Mouse (Mus musculus): ENCODE results near the gene Il31ra. TPM values are rescaled to one million over a fixed set of nuclear protein-coding genes. Genes with fewer than 3 reads are reported as not detected.
"Not testable (repeated sequence)": the region's sequence is repeated elsewhere in the genome, so short reads cannot be mapped to it uniquely, and the experiment has no call there.

Il31ra gene
- under 1 TPM in 1 of 3 experiments, not detected in 2; 0.10 TPM for polyA plus RNA-seq (2017; shearing (Covaris generic))

DNA sequence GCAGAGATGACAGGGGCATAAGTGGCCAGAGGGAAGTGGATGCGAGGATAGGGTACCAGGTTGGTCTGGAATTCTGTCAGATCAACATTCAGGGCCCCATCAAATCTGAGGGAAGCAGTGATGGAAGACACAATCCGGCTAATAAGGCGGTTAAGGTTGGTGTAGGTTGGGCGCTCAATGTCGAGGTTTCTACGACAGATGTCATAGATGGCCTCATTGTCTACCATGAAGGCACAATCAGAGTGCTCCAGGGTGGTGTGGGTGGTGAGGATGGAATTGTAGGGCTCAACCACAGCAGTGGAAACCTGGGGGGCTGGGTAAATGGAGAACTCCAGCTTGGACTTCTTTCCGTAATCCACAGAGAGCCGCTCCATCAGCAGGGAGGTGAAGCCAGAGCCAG is at the start of gene Il31ra:
TSS of gene Il31ra (minus strand) at position 101 of the 400 bp plus-strand sequence.
- not testable (repeated sequence) for ATAC-seq

DNA sequence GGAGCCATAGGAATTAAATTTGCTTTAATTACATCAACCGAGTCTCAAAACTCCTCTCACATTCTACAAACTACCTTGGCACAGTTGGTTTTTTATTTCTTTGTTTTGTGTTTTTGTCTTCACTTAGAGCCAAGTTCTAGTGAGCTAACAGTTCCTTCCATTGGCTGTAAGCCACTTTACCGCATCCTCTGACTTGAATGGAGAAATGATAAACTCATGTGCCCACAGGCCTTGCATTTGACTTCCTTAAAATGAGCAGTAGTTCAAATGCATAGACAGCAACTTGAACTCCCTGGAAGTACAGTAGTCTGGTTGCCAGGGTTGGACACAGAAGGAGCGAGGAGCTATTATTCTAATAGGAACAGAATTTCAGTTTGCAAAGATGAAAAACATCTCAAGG is 48.7 kb upstream of the Il31ra start:
- ATAC-seq, result no peak

DNA sequence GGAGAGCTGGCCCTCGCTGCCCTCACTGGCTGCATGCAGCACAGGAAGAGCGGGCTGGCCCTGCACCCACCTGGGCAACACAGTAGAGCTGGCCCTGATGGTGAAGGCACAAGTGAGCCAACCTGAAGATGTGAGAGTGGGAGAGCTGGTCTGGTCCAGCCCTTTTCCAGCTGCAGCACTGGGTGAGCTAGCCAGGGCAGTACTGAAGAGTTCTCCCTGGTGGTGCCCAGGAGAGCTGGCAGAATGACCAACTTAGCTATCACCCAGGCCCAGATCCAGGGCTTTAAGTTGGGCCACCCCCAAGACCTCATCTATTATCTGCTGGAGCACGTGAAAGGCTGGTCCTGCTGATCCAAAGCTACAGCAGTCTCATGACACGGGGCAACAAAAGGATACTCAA is 45.0 kb upstream of the Il31ra start:
- ATAC-seq, result no peak

- ATAC-seq, result no peak
These were observed 42.3 kb upstream of the Il31ra start for GRCm38 (mm10) chr13:112636498-112636897.

DNA sequence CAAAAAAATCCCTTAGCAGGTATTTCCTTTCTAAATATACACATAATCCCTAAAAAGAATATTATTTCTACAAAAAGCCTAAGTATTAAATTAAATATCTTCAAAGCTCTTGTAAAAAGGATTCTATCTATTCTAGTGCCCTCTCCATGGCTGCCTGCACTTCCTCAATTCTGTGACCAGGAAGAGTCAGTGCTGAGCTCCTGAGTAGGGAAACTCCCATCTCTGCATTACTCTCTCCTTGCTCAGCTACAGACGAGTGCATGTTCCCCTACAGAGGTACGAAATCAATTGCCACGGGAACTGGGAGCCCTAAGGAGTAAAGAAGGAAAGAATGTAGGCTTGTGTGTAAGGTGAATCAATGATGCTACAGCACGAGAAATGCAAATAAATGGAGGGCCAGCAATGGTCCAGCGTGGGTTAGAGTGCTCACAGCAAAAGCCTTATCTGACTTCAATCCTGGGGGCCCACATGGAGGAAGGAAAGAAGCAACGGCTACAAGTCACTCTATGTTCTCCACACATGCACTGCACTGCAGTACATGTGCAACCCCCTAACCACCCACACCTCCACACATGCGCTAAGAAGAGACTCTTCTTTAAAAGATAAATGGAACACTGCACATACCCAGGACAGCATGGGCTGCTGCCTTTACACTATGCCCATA is 41.1 kb upstream of the Il31ra start:
- no peak for ATAC-seq

DNA sequence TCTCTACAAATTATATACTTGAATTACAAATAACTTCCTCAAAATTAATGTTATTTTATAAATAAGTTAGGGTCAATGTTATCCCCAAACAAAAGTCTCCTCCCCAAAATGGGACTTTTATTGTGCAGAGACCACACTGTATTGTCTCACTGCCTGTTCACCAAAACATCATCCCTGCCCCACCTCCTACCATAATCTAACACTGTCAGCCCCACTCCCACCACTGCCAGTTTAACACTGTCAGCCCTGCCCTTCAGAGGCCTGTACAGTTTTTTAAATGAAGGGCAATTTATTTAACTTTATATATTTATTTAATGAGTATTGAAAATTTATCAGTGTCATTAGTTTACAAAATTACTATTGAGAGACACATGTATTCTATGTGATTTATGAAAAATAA is 31.4 kb upstream of the Il31ra start:
- ATAC-seq, result no peak

- no peak for ATAC-seq
These were observed 30.5 kb upstream of the Il31ra start for GRCm38 (mm10) chr13:112624622-112625021.

- ATAC-seq, result no peak
These were observed 29.5 kb upstream of the Il31ra start for GRCm38 (mm10) chr13:112623656-112624055.

DNA sequence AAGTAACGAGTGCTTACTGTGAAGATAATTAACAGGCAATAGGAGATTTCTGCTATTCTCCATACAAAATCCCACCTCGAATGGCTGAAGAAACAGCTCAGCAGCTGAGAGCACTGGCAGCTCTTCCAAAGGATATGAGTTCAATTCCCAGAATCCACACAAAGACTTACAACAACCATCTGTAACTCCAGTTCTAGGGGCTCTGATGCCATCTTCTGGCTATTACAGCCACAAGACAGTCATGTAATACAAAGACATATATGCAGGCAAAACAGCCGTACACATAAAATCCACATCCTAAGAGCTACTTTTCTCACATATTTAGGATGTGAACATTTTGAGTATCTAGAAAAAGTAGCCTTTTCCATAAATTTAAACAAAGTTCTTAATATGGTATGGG is 27.4 kb upstream of the Il31ra start:
- ATAC-seq, result no peak

DNA sequence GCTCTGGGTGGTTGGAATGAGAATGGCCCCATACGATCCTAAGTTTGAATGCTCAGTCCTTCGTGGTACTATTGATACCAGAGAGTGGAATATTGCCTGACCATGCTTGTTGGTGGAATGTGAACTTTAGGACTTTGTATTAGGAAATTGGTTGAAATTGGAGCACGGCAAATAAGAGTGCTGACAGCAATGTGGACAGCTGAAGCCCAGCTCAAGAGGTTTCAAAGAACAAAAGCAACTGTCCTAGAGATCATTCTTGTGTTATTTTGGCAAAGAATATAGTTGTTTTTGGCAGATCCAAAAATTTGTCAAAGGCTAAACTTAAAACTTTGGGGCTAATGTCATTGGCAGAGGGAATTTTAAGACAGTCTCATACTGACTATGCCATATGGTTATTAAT is 14.4 kb upstream of the Il31ra start:
- no peak for ATAC-seq

GRCm38 (mm10) chr13:112604411-112604810 is 10.3 kb upstream of the Il31ra start:
- no peak for ATAC-seq

DNA sequence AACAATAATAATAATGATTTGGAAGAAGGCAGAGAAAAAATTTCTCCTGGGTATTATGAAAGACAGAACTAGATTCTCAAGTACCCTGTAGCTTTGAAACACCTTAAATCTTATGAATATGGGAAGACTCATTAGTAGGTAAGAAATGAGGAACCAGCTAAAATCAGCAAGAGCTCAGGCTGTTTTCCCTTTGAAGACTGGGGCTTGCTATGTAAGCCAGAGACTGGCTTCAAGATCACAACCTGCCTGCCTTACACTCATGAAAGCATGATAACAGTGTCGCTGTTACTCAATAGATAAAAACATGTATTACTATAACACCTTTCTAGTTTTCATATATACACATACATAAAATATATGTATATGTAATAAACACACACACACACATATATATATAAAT is 9.7 kb upstream of the Il31ra start:
- ATAC-seq, result no peak

DNA sequence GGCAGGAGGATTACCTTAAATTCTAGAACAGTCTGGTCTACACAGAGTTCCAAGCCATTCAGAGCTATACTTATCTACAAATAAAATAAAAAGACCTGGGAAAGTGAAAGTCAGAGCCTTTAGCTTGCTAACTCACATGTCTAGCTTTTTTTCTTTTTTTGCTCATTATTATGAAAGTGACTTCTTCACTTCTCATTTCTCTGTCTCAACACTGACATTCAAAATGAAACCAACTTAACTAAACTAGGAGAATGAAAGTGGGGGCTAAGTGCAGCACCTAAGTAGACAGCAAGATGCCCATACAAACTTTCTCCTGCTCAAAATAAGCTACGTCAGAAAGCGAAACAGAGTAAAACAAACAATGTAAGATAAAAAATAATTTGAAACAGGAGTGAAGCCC is 8.4 kb upstream of the Il31ra start:
- peak; percentile 32 for ATAC-seq

DNA sequence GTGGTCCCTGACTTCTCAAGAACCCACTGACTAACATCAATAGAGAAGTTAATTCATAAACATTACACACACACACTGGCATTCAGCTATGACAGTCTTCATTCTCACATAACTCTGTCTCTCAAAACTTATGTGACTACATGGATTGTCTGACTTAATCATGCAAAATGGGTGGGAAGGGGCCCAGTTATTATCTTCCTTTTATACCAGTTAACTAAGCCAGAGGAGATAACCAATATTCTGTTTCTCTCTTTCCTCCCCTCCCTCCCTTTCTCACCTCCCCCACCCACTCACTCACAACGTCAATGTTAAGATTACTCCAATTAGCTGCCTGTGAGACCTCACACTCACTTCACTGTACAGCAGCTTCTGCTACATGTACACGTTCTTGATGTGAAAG is 3.9 kb downstream of the Il31ra start:
- ATAC-seq, result no peak

DNA sequence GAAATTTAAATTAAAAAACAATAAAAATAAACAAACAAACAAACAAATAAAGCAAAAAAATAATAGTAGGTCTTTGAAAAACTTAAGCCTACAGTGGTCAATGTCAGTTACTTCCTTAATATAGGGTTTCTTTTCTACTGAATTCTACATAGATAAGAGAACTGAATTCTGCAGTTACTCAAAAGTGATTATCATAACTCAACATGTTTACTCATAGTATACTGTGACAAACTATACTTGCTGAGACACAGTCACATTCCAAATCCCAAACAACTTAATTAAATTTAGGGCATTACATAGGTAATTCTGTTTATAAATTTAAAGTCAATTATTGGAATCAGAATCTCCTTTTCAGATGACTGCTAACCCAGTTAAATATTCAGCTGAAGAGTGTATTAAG is 4.5 kb downstream of the Il31ra start:
- no peak for ATAC-seq

GRCm38 (mm10) chr13:112584556-112585237 is 9.5 kb downstream of the Il31ra start:
- ATAC-seq, result no peak

GRCm38 (mm10) chr13:112582291-112582690 is 11.9 kb downstream of the Il31ra start:
- ATAC-seq, result no peak

DNA sequence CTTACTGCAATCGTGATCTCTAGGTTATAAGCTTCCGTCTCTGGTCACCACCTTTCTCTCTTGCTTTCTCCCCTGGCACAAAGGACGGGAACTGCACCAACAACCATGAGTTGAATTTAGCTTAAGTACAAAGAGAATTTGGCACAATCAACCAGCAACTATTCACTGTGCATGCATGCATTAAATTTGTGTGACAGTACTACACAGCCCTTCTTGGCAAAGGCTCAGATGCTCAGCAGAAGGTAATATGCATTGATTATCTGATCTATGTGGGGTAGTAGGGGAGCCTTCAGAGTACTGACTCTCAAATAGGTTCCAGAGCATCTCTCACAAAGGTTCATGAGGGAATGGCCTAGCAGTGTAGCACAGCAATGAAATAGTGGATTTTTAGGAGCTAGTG is 12.4 kb downstream of the Il31ra start:
- ATAC-seq, result no peak

- ATAC-seq, result no peak
These were observed 13.4 kb downstream of the Il31ra start for GRCm38 (mm10) chr13:112580590-112581320.

GRCm38 (mm10) chr13:112578041-112578440 is 16.1 kb downstream of the Il31ra start:
- ATAC-seq, result not testable (repeated sequence)

DNA sequence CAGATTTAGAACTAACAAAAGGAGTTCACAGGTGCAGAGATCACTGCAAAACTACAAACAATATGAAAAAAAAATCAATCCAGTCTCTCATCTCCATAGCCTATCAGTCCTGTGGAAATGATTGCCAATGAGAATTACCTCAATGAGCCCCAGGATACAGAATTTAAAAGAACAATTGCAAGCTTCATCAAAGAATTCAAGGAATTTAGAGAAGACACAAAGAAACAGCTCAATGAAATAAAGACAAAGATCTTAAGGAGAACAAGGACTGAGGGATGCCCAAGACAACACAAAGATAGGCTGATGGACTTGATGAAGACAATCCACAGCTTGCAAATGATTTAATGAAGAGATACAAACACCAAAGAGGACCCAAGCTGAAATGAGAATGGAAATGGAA is 20.4 kb downstream of the Il31ra start:
- no peak for ATAC-seq

DNA sequence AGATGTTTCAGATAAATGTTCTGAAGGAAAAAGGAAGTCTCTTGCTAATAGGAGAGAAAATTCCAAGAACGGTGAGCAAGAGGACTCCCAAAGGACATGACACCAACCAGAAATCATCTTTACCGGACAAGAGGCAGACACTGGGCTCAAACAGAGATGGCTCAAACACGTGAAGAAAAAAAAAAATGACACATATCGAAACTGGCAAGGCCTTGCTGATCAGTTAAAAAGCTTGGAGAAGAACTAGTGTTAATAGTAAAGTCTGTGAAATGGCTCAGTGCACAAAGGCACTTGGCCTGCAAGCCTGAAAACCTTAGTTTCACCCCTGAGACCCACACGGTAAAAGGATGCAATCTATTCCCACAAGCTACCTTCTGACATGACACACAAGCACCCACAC is 23.4 kb downstream of the Il31ra start:
- no peak for ATAC-seq

- no peak for ATAC-seq
These were observed 24.6 kb downstream of the Il31ra start for GRCm38 (mm10) chr13:112569606-112570005.

All from inflammation-experienced regulatory T-cells, adult 6 months (primary cell).